Mouse (Mus musculus) lung, postnatal 25 days (tissue): ENCODE measurements around the gene Tnfrsf14.

Source experiments
- DNase-seq: peaks from one replicate; pipeline ENCODE4 v3.0.0; 2022; ENCODE audit warnings: low spot score

The Tnfrsf14 gene

DNA sequence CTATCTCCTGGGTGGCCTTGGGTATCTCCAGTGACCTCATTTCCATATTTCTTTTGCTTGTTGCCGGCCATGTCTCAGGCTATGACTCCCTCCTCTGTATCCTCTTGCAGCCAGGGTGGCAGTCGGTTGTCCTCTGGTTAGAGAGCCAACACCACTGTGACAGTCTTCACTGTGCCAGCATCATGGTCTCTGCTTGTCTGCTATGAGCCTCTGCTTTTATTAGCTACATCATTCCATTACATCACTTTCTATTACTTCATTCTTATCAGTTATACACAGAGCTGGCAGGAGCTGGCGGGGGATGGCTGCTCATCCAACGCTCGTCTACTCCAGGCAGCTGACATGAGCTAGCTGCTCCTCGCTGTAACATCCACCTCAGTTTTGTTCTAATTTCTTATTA is 47.6 kb downstream of the Tnfrsf14 start:
- no peak for DNase-seq

DNA sequence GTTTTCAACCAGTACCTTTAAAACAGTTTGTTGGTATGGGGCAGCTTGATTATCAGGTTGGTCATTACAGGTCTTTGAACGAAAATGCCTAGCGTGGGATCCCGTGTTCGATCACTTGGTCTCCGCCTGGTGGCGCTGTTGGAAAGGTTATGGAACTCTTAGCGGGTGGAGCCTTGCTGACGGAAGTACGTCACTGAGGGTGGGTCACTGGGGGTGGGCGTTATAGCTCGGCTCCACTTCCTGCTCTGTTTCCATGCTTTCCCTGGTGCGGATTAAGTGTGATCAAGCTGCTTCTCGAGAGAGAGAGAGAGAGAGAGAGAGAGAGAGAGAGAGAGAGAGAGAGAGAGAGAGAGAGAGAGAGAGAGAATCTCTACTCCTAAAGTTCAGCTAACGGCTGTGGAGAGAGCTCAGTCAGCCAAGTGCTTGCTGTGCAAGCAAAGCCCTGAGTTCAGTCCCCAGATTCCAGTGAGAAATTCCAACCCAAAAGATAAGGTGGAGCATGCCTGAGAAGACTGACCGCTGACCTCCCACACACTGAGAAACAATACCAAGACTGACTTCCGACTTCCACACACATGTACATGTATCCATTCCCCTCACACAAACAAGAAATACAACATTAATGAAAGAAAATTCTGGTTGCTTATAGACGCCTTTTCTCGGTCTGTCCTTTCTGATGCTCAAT is 50.4 kb downstream of the Tnfrsf14 start:
- DNase-seq = peak; percentile 92

GRCm38 (mm10) chr4:154873186-154873585 is 55.2 kb downstream of the Tnfrsf14 start:
- DNase-seq = no peak
